Mouse (Mus musculus) heart, postnatal 0 days (tissue): ENCODE measurements around the gene Spc24. TPM values are rescaled to one million over a fixed set of nuclear protein-coding genes. Genes with fewer than 3 reads are reported as not detected.

Experiments used
- ATAC-seq: fragments of 200-750 bp; cut with Nextera tagmentation; 2 replicates; pipeline ENCODE4 v1.8.0; 2017; ENCODE audit warnings: low read depth, moderate number of reproducible peaks, moderate library complexity; ENCODE audit not compliant: insufficient read depth
- DNase-seq: peaks from one replicate; pipeline ENCODE4 v3.0.0-alpha.2; 2016; ENCODE audit warnings: low spot score
- H3K27ac ChIP-seq: fragments of 300-500 bp; sonication (generic); 2 replicates; pipeline ENCODE4 v1.5.1; 2014; ENCODE audit warnings: low read depth, mild to moderate bottlenecking
- H3K27me3 ChIP-seq: fragments of 300-500 bp; sonication (generic); 2 replicates; pipeline ENCODE4 v1.6.1; 2014; ENCODE audit warnings: low read length, mixed read lengths; ENCODE audit not compliant: control insufficient read depth, insufficient read depth
- H3K36me3 ChIP-seq: fragments of 300-500 bp; sonication (generic); replicated peaks from 2 replicates; pipeline ENCODE4 v1.6.1; 2014; ENCODE audit warnings: low read length, mixed read lengths; ENCODE audit not compliant: control insufficient read depth, insufficient read depth
- H3K4me1 ChIP-seq: fragments of 300-500 bp; sonication (generic); 2 replicates; pipeline ENCODE4 v1.6.1; 2014; ENCODE audit warnings: antibody characterized with exemption; ENCODE audit not compliant: control insufficient read depth, insufficient read depth
- H3K4me2 ChIP-seq: fragments of 300-500 bp; sonication (generic); 2 replicates; pipeline ENCODE4 v1.6.1; 2014; ENCODE audit warnings: low read depth, mild to moderate bottlenecking, low read length, moderate library complexity
- H3K4me3 ChIP-seq: fragments of 300-500 bp; sonication (generic); 2 replicates; pipeline ENCODE4 v1.5.1; 2014; ENCODE audit warnings: low read depth, low read length
- H3K9ac ChIP-seq: fragments of 300-500 bp; sonication (generic); replicated peaks from 2 replicates; pipeline ENCODE4 v1.6.1; 2014; ENCODE audit warnings: low read depth, low read length, mixed read lengths
- H3K9me3 ChIP-seq: fragments of 300-500 bp; sonication (generic); replicated peaks from 2 replicates; pipeline ENCODE4 v1.6.1; 2016; ENCODE audit warnings: low read length; ENCODE audit not compliant: control insufficient read depth
- CTCF ChIP-seq: IDR thresholded peaks from 2 replicates; pipeline ENCODE4 v1.5.1; 2016; ENCODE audit warnings: antibody characterized with exemption, control low read depth, low read depth
- EP300 ChIP-seq: IDR thresholded peaks from 2 replicates; pipeline ENCODE4 v1.6.1; 2016; ENCODE audit warnings: antibody characterized with exemption, low read depth
- WGBS: fragments of 180-500 bp; shearing (Covaris S2); extraction: QIAGEN DNeasy Blood & Tissue Kit; methylation state at CpG from one replicate; pipeline ENCODE4 v1.1.7; 2014; 5-methylcytosine and 5-hydroxymethylcytosine counted together
- polyA plus RNA-seq: library from polyadenylated mRNA; unstranded; fragments of >200 nt; fragmentation: Nextera tagmentation; extraction: Ambion mirVana; gene quantifications from 2 replicates; pipeline ENCODE4 v1.2.1, GENCODE M21; 2015
- total RNA-seq: library from RNA; depleted of rRNA; stranded (reverse); fragments of >200 nt; gene quantifications from 2 replicates; pipeline ENCODE4 v1.2.3, GENCODE M21; 2014; ENCODE audit warnings: low replicate concordance

The Spc24 gene
- total and polyA plus RNA-seq, 2 experiments from 2014 or later, result 22.3 to 35.2 TPM

- Histone ChIP-seq H3K4me3 (peak overlapping the region; percentile 80), H3K27ac (no peak overlapping the region), H3K4me1 (peaks cover 28% of the 10 kb centered on the region), H3K9me3 (no peaks in the 10 kb centered on the region), H3K4me2 (peak overlapping the region; percentile 97), H3K27me3 (no peaks in the 10 kb centered on the region), H3K9ac (peak overlapping the region; percentile 65), H3K36me3 (peaks cover 5% of the 10 kb centered on the region; the same call in 1 of the 2 replicates)
- TF ChIP-seq CTCF (no peak), EP300 (no peak)
- no peak for ATAC-seq
- DNase-seq, result no peak
- under 1% methylated on average over 20 of the region's 20 CpGs for WGBS
These were observed 385 bp downstream of the Spc24 start for GRCm38 (mm10) chr9:21759718-21760117.

GRCm38 (mm10) chr9:21758576-21759529, 1.2 kb downstream of the Spc24 start:
- 51% methylated on average over 14 of the region's 14 CpGs for WGBS

GRCm38 (mm10) chr9:21754516-21755321, 5.4 kb downstream of the Spc24 start:
- H3K9me3 ChIP-seq, result no peaks in the 10 kb centered on the region
- peak overlapping the region; percentile 69 for H3K27ac ChIP-seq
- no peak overlapping the region; the same call in 1 of the 2 replicates for H3K9ac ChIP-seq
- WGBS, result 55% methylated on average over 13 of the region's 13 CpGs
- no peaks in the 10 kb centered on the region for H3K27me3 ChIP-seq
- peaks cover 5% of the 10 kb centered on the region; the same call in 1 of the 2 replicates for H3K36me3 ChIP-seq
- DNase-seq (peak; percentile 24), ATAC-seq (0 out of 2 replicates have a peak, but pooled peaks have one; percentile 12)
- no peak for TF ChIP-seq EP300
- TF ChIP-seq CTCF, result no peak
- H3K4me2 ChIP-seq, result no peak overlapping the region
- H3K4me1 ChIP-seq, result peaks cover 41% of the 10 kb centered on the region
- H3K4me3 ChIP-seq, result no peak overlapping the region

More at GRCm38 (mm10) chr9:21758576-21759529, 1.2 kb downstream of the Spc24 start:
- DNase-seq, result no peak
- Histone ChIP-seq H3K27ac (no peak overlapping the region), H3K27me3 (no peaks in the 10 kb centered on the region), H3K36me3 (peaks cover 5% of the 10 kb centered on the region; the same call in 1 of the 2 replicates), H3K4me3 (peak overlapping the region; percentile 80), H3K4me1 (peaks cover 37% of the 10 kb centered on the region), H3K9me3 (no peaks in the 10 kb centered on the region), H3K9ac (peak overlapping the region; percentile 65; the same call in 1 of the 2 replicates), H3K4me2 (peak overlapping the region; percentile 97)
- ATAC-seq, result no peak
- TF ChIP-seq EP300, result no peak
- TF ChIP-seq CTCF, result no peak

DNA sequence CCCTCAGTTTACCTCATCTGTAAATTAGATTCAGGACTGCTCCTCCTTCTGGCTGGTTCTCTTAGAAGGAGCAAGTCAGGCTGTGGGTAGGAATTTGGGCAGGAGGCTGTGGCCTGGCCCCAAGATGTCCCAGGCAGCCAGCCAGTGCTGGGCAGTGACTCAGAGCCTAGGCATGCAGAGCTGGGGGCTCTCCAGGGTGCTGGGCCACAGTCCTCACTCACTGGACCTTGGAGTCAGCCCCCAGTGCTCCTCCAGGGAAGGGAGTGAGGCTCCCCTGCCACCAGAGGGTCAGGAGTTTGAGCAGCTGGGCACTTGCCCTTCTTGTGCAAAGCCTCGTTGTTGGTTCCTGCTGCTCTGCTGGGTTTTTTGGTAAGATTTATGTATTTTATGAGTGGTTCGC, 6.1 kb downstream of the Spc24 start:
- H3K27ac ChIP-seq, result peak overlapping the region; percentile 69
- H3K36me3 ChIP-seq, result peaks cover 9% of the 10 kb centered on the region; the same call in 1 of the 2 replicates
- H3K4me2 ChIP-seq, result no peak overlapping the region; the same call in 1 of the 2 replicates
- H3K4me3 ChIP-seq, result no peak overlapping the region
- H3K27me3 ChIP-seq, result no peaks in the 10 kb centered on the region
- ATAC-seq, result peak; percentile 74
- 47% methylated on average over 2 of the region's 2 CpGs for WGBS
- no peak overlapping the region; the same call in 1 of the 2 replicates for H3K9ac ChIP-seq
- no peaks in the 10 kb centered on the region for H3K9me3 ChIP-seq
- peak; percentile 64 for DNase-seq
- peaks cover 39% of the 10 kb centered on the region for H3K4me1 ChIP-seq
- 0 out of 2 replicates have a peak, but pooled peaks have one; percentile 24 for TF ChIP-seq EP300
- peak; percentile 2; the same call in 1 of the 2 replicates for TF ChIP-seq CTCF

GRCm38 (mm10) chr9:21752252-21752792, 7.8 kb downstream of the Spc24 start:
- DNase-seq (peak; percentile 73), ATAC-seq (0 out of 2 replicates have a peak, but pooled peaks have one; percentile 16)
- 25% methylated on average over 10 of the region's 10 CpGs for WGBS
- no peaks in the 10 kb centered on the region for H3K9me3 ChIP-seq
- TF ChIP-seq EP300, result no peak
- H3K4me1 ChIP-seq, result peaks cover 46% of the 10 kb centered on the region
- H3K27me3 ChIP-seq, result no peaks in the 10 kb centered on the region
- H3K4me3 ChIP-seq, result no peak overlapping the region
- peaks cover 16% of the 10 kb centered on the region for H3K36me3 ChIP-seq
- H3K27ac ChIP-seq, result peak overlapping the region; percentile 82
- no peak overlapping the region for H3K9ac ChIP-seq
- 0 out of 2 replicates have a peak overlapping the region, but pooled peaks have one; percentile 10 for H3K4me2 ChIP-seq
